Mouse (Mus musculus) thymus, adult 2 months (tissue): Measurements from ENCODE around the gene Scin. TPM values are rescaled to one million over a fixed set of nuclear protein-coding genes. Genes with fewer than 3 reads are reported as not detected.
"Not testable (repeated sequence)": the region's sequence is repeated elsewhere in the genome, so short reads cannot be mapped to it uniquely, and the experiment has no call there.

Experiments
- DNase-seq: peaks from one replicate; pipeline ENCODE4 v3.0.0; 2021
- H3K27ac ChIP-seq: fragments of 200-500 bp; 2 replicates; pipeline ENCODE4 v1.5.1; 2012; ENCODE audit warnings: low read length, control low read depth; ENCODE audit not compliant: control insufficient read depth, insufficient read depth
- H3K27me3 ChIP-seq: fragments of 200-500 bp; 2 replicates; pipeline ENCODE4 v1.6.1; 2012; ENCODE audit warnings: mild to moderate bottlenecking, low read length, moderate library complexity, mixed read lengths; ENCODE audit not compliant: control insufficient read depth, insufficient read depth
- H3K36me3 ChIP-seq: fragments of 200-500 bp; 2 replicates; pipeline ENCODE4 v1.6.1; 2012; ENCODE audit warnings: mild to moderate bottlenecking, low read length, moderate library complexity; ENCODE audit not compliant: control insufficient read depth, insufficient read depth
- H3K4me1 ChIP-seq: fragments of 200-500 bp; replicated peaks from 2 replicates; pipeline ENCODE4 v1.6.1; 2012; ENCODE audit warnings: low read length; ENCODE audit not compliant: control insufficient read depth, insufficient read depth
- H3K4me3 ChIP-seq: fragments of 200-500 bp; 2 replicates; pipeline ENCODE4 v1.5.1; 2012; ENCODE audit warnings: mild to moderate bottlenecking, low read length, control low read depth, moderate library complexity; ENCODE audit not compliant: control insufficient read depth, insufficient read depth
- CTCF ChIP-seq: fragments of 200-500 bp; IDR thresholded peaks from 2 replicates; pipeline ENCODE4 v1.5.1; 2012; ENCODE audit warnings: mild to moderate bottlenecking, control low read depth, low read length, moderate library complexity, borderline replicate concordance; ENCODE audit not compliant: control insufficient read depth, poor library complexity, insufficient read depth; ENCODE audit errors: extremely low read depth
- POLR2A ChIP-seq: fragments of 200-500 bp; IDR thresholded peaks from 2 replicates; pipeline ENCODE4 v1.6.1; 2012; ENCODE audit warnings: mild to moderate bottlenecking, low read length, control low read depth, moderate library complexity; ENCODE audit not compliant: control insufficient read depth, poor library complexity, insufficient read depth; ENCODE audit errors: extremely low read depth
- WGBS: fragments of 180-500 bp; shearing (Covaris S2); methylation state at CpG from one replicate; pipeline ENCODE4 v1.1.7; 2018; 5-methylcytosine and 5-hydroxymethylcytosine counted together
- polyA plus RNA-seq: library from polyadenylated mRNA; depleted of rRNA; stranded (reverse); fragments of >200 nt; gene quantifications from 2 replicates; pipeline ENCODE4 v1.2.3, GENCODE M21; 2012; rRNA removed

The Scin gene
- 7.9 and 10.0 TPM in 2 replicates for polyA plus RNA-seq

GRCm38 (mm10) chr12:40133573-40134271, at the start of gene Scin:
Gene Scin (minus strand): TSS chr12:40134228.
- TF ChIP-seq POLR2A, result no peak
- TF ChIP-seq CTCF, result no peak

GRCm38 (mm10) chr12:40177089-40177488, 43.1 kb upstream of the Scin start:
- peak; percentile 51 for DNase-seq
- Histone ChIP-seq H3K27me3 (no peaks in the 10 kb centered on the region), H3K4me1 (peaks cover 18% of the 10 kb centered on the region), H3K36me3 (no peaks in the 10 kb centered on the region), H3K4me3 (no peak overlapping the region), H3K27ac (no peak overlapping the region)
- 55% methylated on average over 6 of the region's 6 CpGs for WGBS
- TF ChIP-seq POLR2A (no peak), CTCF (peak; percentile 71; the same call in 1 of the 2 replicates)

More at GRCm38 (mm10) chr12:40133573-40134271, at the start of gene Scin:
- H3K36me3 ChIP-seq, result no peaks in the 10 kb centered on the region
- DNase-seq, result peak; percentile 2
- peaks cover 10% of the 10 kb centered on the region for H3K4me1 ChIP-seq
- peak within 1 kb of the TSS; percentile 43 for H3K4me3 ChIP-seq
- H3K27ac ChIP-seq, result no peak within 1 kb of the TSS
- 3% methylated on average over 39 of the region's 39 CpGs for WGBS
- H3K27me3 ChIP-seq, result peaks cover 4% of the 10 kb centered on the region; the same call in 1 of the 2 replicates

DNA sequence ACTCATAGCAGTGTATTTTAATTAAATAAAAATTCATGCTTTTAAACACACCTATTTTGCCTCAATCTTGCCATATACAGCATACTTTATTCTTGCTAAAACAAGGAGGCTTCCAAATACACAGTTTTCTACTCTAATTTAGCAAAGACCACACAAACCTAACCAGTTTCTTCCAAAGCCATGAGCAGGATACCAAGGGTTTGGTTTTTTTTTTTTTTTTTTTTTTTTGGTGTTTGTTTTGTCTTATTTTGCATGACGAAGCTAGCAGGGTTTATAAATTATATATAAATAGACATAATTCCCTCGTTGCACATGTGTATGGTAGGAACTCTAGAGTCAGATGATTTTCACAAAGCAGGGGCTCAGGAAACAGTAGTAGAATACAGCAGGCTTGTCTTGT, 42.1 kb upstream of the Scin start:
- no peak for DNase-seq
- H3K4me3 ChIP-seq, result no peak overlapping the region
- H3K4me1 ChIP-seq, result peaks cover 24% of the 10 kb centered on the region
- H3K27ac ChIP-seq, result no peak overlapping the region
- no peaks in the 10 kb centered on the region for H3K27me3 ChIP-seq
- H3K36me3 ChIP-seq, result no peaks in the 10 kb centered on the region
- TF ChIP-seq POLR2A (no peak), CTCF (no peak)
- WGBS, result 87% methylated on average over 2 of the region's 2 CpGs

- H3K4me1 ChIP-seq, result peaks cover 24% of the 10 kb centered on the region
- H3K4me3 ChIP-seq, H3K27ac ChIP-seq, H3K27me3 ChIP-seq, H3K36me3 ChIP-seq, DNase-seq: not testable (repeated sequence)
- WGBS, result 91% methylated on average over 1 of the region's 1 CpGs
Measured at GRCm38 (mm10) chr12:40175171-40175570, 41.1 kb upstream of the Scin start.

- DNase-seq, result no peak
- Histone ChIP-seq H3K27me3 (no peaks in the 10 kb centered on the region), H3K4me1 (peaks cover 11% of the 10 kb centered on the region), H3K4me3 (no peak overlapping the region), H3K36me3 (no peaks in the 10 kb centered on the region), H3K27ac (no peak overlapping the region)
- 95% methylated on average over 2 of the region's 2 CpGs for WGBS
- no peak for TF ChIP-seq CTCF
Measured at GRCm38 (mm10) chr12:40171637-40172036, 37.6 kb upstream of the Scin start.

- no peak overlapping the region for H3K27ac ChIP-seq
- H3K4me3 ChIP-seq, result no peak overlapping the region
Measured at GRCm38 (mm10) chr12:40169675-40170074, 35.6 kb upstream of the Scin start.

DNA sequence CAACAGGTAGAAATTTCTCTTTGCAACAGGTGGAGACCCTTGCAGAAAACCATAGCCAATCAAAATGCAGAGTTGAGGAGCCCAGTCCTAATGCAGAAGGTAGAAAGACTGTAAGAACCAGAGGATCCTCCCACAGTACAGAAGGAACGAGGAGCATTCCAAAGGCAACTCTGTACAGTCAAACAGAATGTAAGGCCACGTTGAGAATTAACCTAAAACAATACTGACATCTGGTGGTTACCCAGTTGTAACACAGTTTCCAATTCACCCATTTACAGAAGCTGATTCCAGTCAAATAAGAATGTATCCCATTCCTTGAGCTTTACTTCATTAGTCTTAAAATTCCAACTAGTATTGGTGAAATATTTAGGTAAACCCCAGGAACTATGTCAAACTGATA, 30.6 kb upstream of the Scin start:
- DNase-seq, result no peak
- H3K4me3 ChIP-seq, result no peak overlapping the region
- WGBS, result 7% methylated on average over 2 of the region's 2 CpGs
- no peaks in the 10 kb centered on the region for H3K4me1 ChIP-seq
- no peak for TF ChIP-seq CTCF
- TF ChIP-seq POLR2A, result no peak
- H3K36me3 ChIP-seq, result no peaks in the 10 kb centered on the region
- no peak overlapping the region for H3K27ac ChIP-seq
- no peaks in the 10 kb centered on the region for H3K27me3 ChIP-seq

More at GRCm38 (mm10) chr12:40169675-40170074, 35.6 kb upstream of the Scin start:
- Histone ChIP-seq H3K27me3 (no peaks in the 10 kb centered on the region), H3K36me3 (no peaks in the 10 kb centered on the region), H3K4me1 (peaks cover 8% of the 10 kb centered on the region)
- peak; percentile 16 for DNase-seq
- WGBS, result 98% methylated on average over 1 of the region's 1 CpGs
- no peak for TF ChIP-seq CTCF
- no peak for TF ChIP-seq POLR2A
